Mouse (Mus musculus): Measurements from ENCODE around the gene Arhgap6.
A peak's percentile ranks its signal among the peaks of the same experiment; 100 is the strongest.
"Not testable (repeated sequence)": the region's sequence is repeated elsewhere in the genome, so short reads cannot be mapped to it uniquely, and the experiment has no call there.

The Arhgap6 gene

GRCm38 (mm10) chrX:169308559-169308958 lies 513.7 kb downstream of the Arhgap6 start:
- no peak for DNase-seq (ENCODE audit: low spot score in 2 of 2)

DNA sequence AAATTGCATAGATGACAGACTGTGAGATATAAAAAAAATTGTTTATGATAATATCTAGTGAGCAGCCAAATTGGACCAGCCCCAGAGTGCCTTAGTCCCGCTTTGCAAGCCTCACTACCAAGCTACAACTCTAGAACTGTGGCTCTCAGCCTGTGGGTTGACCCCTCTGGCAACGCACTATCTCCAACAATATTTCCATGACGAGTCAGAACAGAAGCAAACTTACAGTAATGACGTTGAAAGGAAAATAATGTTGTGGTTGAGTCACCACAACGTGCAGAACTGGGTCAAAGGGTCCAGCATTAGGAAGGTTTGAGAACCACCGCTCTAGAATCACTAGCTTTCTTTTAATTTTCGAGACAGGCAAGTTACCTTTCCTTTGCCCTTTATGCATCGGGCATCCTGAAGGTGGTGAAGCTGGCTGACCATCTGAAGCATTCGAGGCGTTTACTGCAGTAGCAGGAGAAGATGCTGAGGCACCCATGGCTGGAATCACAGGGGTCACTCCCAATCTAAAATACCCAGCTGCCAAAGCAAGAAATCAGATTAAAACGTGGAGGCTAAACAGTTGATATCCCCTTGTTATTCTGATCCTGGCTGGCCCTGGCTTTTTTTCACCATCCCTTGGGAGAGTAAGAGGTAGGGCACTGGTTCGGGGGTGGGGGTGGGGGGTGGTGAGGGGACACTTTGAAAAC lies 524.3 kb downstream of the Arhgap6 start:
- DNase-seq (ENCODE audit: low spot score in 2 of 2): no peak

- DNase-seq (ENCODE audit: low spot score in 2 of 2): peak; percentile 71 to 84
Observed at GRCm38 (mm10) chrX:169319945-169320667, 525.2 kb downstream of the Arhgap6 start, which contains the start of gene Hccs. Gene Hccs (minus strand): TSS chrX:169320372.

DNA sequence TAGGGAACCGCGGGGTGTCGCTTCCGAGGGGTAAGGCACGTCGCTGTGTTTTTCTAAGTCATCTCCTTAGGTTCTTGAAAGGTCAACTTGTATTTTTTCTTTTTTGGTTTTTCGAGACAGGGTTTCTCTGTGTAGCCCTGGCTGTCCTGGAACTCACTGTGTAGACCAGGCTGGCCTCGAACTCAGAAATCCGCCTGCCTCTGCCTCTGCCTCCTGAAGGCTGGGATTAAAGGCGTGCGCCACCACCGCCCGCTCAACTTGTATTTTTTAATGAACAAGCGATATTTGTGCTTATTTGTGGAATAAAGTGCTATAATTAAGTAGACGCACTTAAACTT lies 525.7 kb downstream of the Arhgap6 start:
- DNase-seq (ENCODE audit: low spot score in 2 of 2): not testable (repeated sequence)

DNA sequence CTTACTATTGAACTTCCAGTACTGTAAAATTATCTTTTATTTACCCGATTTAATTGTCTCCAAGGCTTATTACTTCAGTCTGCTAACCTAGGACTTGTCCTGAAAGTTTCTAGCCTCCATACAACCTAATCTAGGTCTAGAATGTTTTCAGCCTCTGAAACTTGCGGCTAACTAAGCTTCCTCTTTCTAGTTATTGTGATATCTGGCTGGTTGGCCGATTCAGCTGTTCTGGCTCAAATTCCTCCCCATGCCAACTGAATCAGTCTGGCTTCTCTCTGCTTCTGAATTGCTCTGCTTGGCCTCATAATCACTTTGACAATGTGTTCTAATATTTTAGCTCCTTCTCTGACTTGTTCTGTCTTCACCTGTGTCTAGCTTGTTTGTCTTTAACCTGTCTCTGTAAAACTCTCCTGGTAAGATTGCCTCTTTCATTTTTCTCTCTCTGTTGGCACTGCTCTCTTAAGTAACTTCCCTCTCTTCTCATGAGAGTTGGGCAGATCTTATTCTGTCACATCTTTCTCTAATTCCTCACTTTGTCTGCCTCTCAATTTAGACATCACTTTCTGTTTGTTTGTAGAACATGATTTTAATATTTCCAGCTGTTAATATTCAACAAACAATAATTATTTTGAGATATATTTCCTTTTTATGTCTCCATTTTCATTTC lies 531.2 kb downstream of the Arhgap6 start:
- DNase-seq (ENCODE audit: low spot score in 2 of 2): no peak

DNA sequence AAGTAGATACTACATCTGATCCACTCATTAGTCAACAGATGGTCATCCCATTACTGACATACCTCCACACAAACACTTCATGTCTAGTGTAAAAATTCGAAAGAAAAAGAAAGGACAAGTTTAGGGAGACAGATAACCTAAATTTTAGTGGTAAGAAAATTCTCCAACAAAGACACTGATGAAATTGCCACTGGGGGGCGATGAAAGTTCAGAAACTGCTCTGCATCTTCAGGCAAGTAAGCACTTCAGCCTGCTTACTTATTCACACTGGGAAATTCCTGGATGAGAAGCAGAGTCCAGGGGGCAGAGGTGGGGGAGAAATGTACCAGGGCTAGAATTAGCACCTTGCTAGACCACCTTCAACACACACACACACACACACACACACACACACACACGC lies 537.4 kb downstream of the Arhgap6 start:
- DNase-seq (ENCODE audit: low spot score in 2 of 2): peak in 1 of 2 experiments; percentile 65

DNA sequence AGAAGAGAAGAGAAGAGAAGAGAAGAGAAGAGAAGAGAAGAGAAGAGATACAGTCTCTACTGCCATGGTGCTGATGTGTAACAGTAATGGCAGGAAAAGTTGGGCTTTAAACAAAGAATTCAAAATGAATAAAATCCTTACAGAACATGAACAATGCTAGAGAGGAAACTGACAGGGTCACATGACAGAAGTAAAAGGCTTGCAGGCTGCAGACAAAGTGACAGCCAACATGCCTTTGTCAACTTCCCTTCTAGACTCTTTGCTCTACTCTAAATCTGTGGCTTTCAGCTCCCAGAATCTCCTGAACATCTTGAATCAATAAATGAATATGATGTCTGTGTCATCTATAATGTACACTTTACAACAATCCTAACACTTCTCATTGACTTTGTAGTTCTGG lies 542.7 kb downstream of the Arhgap6 start:
- DNase-seq (ENCODE audit: low spot score in 2 of 2): no peak

DNA sequence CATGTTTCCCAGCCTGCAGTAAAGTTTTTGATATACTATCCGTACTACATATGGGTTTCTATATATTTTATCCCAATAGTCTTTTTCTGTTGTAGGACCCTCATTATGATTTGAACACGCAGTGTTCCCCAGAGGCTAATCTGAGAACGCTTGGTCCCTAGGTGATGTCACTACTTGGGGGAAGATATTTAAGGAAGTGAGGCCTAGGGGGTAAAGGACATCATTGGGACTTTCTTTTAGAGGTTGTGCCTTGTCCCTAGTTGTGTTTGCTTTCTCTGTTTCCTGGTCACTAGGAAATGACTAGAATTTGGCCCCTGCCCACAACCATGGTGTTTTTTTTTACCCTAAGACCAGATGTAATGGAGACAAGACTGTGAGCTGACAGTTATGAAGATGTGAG lies 543.3 kb downstream of the Arhgap6 start:
- no peak for DNase-seq (ENCODE audit: low spot score in 2 of 2)

Data from left cerebral cortex, adult 9 months (tissue).